Mouse (Mus musculus) bone marrow macrophage, adult 2 months (primary cell): ENCODE measurements around the gene Myl9. TPM values are rescaled to one million over a fixed set of nuclear protein-coding genes. Genes with fewer than 3 reads are reported as not detected.
"Not testable (repeated sequence)": the region's sequence is repeated elsewhere in the genome, so short reads cannot be mapped to it uniquely, and the experiment has no call there.

Experiments
- H3K27ac ChIP-seq: 2 replicates; pipeline ENCODE4 v1.5.1; 2012; ENCODE audit warnings: low read depth, low read length; ENCODE audit not compliant: insufficient read depth
- H3K4me1 ChIP-seq: 2 replicates; pipeline ENCODE4 v1.6.1; 2012; ENCODE audit warnings: low read length; ENCODE audit not compliant: control insufficient read depth, insufficient read depth
- H3K4me3 ChIP-seq: 2 replicates; pipeline ENCODE4 v1.5.1; 2012; ENCODE audit warnings: mild to moderate bottlenecking, low read length, moderate library complexity; ENCODE audit not compliant: insufficient read depth
- CTCF ChIP-seq: IDR thresholded peaks from 2 replicates; pipeline ENCODE4 v1.5.1; 2012; ENCODE audit warnings: low read depth, mild to moderate bottlenecking, low read length, moderate library complexity
- POLR2A ChIP-seq: IDR thresholded peaks from 2 replicates; pipeline ENCODE4 v1.6.1; 2012; ENCODE audit warnings: mild to moderate bottlenecking, low read depth, low read length, borderline replicate concordance
- polyA plus RNA-seq: library from polyadenylated mRNA; stranded (reverse); fragments of >200 nt; gene quantifications from 2 replicates; pipeline ENCODE4 v1.2.4, GENCODE M21; 2012; ENCODE audit not compliant: missing spikeins, insufficient read depth, insufficient read length

Gene Myl9
- polyA plus RNA-seq, 1 experiment = 5.1 TPM

DNA sequence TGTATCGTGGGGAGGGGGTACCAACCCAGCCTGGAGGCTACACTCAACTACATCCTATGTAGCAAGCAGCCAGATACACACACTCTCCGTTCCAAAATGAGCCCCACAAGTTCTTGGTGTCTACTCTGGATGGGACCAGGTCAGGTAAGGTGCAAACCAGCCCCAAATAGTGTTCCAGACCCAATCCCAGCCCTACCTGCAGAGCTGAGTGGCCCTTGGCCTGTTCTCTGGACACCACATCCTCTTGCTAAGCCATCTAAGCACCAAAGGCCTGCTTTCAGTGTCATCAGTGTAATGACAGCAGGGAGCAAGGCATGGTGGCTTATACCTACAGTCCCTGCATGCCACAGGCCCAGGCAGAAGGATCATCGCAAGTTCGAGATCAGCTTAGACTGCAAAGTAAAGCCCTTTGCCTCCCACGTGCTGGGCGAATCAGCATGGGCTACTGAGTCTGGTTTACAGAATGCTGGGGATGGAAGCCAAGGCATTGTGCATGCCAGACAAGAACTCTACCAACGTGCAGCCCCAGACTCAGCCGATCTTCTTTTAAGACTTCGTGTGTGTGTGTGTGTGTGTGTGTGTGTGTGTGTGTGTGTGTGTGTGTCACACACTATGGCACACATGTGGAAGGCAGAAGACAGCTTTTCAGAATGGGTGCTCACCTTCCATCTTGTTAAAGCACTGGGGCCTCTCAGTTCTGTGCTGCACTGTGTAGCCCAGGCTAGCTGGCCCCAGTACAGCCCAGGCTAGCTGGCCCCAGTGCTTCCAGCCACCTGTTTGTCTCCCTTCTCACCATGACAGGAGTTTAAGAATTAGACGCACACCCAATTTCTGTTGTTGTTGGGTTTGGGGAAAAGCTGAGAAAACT, 7.5 kb downstream of the Myl9 start:
- Histone ChIP-seq H3K4me3 (no peak overlapping the region), H3K4me1 (no peaks in the 10 kb centered on the region), H3K27ac (no peak overlapping the region)
- TF ChIP-seq POLR2A (no peak), CTCF (0 out of 2 replicates have a peak, but pooled peaks have one; percentile 2)

- Histone ChIP-seq H3K4me1 (no peaks in the 10 kb centered on the region), H3K27ac (no peak overlapping the region), H3K4me3 (no peak overlapping the region)
- TF ChIP-seq POLR2A (no peak), CTCF (no peak)
Observed at GRCm38 (mm10) chr2:156783349-156783728, 8.1 kb downstream of the Myl9 start.

GRCm38 (mm10) chr2:156784016-156784585, 8.9 kb downstream of the Myl9 start:
- H3K4me3 ChIP-seq = no peak overlapping the region
- TF ChIP-seq CTCF = no peak
- no peak for TF ChIP-seq POLR2A
- H3K27ac ChIP-seq = no peak overlapping the region
- H3K4me1 ChIP-seq = no peaks in the 10 kb centered on the region

- Histone ChIP-seq H3K4me3 (no peak overlapping the region), H3K27ac (no peak overlapping the region), H3K4me1 (no peaks in the 10 kb centered on the region)
- TF ChIP-seq CTCF (no peak), POLR2A (no peak)
Observed at GRCm38 (mm10) chr2:156784891-156785290, 9.7 kb downstream of the Myl9 start.

GRCm38 (mm10) chr2:156786369-156786768, 11.1 kb downstream of the Myl9 start:
- not testable (repeated sequence) for H3K4me3 ChIP-seq, H3K27ac ChIP-seq, H3K4me1 ChIP-seq

DNA sequence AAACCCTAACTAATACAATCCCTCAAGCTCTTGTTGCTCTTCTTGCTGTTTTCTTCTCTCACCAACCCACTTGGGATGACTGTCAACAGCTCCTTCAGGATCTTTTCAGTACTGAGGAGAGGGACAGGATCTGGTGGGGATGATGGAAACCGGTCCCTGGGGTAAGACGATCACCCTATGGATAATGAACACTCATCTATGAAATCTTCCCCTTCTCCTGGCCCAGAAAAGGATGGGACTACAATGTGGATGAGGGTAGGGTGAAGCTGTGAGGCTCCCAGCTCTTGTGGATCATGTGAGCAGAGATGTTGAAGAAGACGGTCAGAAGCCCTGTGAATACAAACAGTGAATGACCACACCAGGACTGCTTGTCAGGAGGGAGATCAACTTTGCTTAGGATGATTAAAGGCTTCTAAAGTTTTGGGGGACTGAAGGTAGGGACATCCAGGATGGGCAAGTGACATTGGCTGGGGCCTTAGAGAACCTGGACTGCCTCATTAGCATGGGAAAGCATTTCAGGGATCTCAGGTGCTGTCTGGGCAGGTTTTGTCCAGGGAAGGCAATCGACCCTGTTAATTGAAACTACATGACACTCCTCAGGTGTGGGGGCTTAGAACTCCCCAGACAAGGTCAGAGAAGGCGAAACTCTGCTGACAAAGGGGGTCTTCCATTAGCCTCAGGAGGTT, 12.0 kb downstream of the Myl9 start:
- Histone ChIP-seq H3K4me1 (no peaks in the 10 kb centered on the region), H3K4me3 (no peak overlapping the region), H3K27ac (no peak overlapping the region)
- TF ChIP-seq CTCF = no peak
- TF ChIP-seq POLR2A = no peak

DNA sequence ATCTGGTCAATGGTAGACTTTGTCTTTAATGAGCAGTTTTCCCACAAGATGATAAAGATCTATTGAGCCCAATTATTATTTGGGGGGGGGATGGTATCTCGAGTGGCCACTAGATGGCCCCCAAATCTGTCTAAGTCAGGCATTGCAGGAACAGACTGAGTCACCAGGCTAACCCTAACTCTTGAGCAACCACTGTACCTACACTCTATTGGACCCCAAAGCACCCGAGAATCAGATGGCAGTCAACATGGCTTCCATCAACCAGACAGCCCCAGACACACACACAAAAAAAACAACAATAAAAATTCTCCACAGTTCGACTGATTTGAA, 12.5 kb downstream of the Myl9 start:
- H3K27ac ChIP-seq = no peak overlapping the region
- no peak overlapping the region for H3K4me3 ChIP-seq
- no peak for TF ChIP-seq POLR2A
- peak; percentile 50 for TF ChIP-seq CTCF
- no peaks in the 10 kb centered on the region for H3K4me1 ChIP-seq

DNA sequence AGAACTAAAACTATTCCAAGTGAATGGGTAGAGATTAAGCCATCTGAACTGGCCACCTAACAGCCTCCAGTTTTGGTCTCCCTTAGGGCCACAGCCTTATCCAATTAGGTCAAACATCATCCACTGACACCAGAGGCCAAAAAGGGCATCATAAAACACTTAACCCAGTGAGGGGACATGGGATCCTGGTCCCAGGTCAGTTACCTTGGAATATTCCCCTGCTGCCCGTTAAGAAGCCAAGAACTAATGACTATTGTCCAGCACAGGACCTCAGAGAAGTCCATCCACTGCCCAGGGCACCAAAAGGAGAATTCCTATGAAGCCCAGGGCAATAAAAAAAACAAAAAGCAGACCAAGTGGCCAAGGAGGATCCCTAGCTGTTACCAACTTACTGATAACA, 13.6 kb downstream of the Myl9 start:
- no peak overlapping the region for H3K27ac ChIP-seq
- no peak overlapping the region for H3K4me3 ChIP-seq
- no peaks in the 10 kb centered on the region for H3K4me1 ChIP-seq
- TF ChIP-seq POLR2A (no peak), CTCF (no peak)

- TF ChIP-seq POLR2A = no peak
- TF ChIP-seq CTCF = no peak
- H3K4me1 ChIP-seq = no peaks in the 10 kb centered on the region
- no peak overlapping the region for H3K27ac ChIP-seq
- no peak overlapping the region for H3K4me3 ChIP-seq
Observed at GRCm38 (mm10) chr2:156798516-156798915, 23.3 kb downstream of the Myl9 start.

DNA sequence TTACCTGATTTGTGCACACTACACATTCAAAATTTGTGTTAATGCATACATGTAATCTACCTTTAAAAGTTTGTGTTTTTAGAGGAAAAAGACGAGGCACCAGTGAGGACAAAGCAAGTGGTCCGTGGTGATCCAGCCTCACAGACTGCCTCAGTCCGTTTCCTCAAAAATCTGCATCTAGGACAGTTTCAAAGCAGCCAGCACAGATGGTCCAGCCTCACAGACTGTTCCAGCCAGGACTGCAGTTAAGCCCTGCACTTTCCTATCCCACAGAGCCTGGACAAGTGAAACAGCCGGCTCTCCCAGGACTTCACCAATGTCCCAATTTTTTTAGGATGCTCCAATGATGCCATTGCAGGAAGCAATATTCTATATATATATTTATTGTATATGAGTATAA, 25.8 kb downstream of the Myl9 start:
- H3K27ac ChIP-seq = no peak overlapping the region
- H3K4me3 ChIP-seq = no peak overlapping the region
- H3K4me1 ChIP-seq = no peaks in the 10 kb centered on the region
- TF ChIP-seq CTCF = no peak
- TF ChIP-seq POLR2A = no peak

GRCm38 (mm10) chr2:156802116-156802515, 26.9 kb downstream of the Myl9 start:
- not testable (repeated sequence) for H3K4me3 ChIP-seq, H3K4me1 ChIP-seq, H3K27ac ChIP-seq
